Mouse (Mus musculus): ENCODE results near the gene Metrn. TPM values are rescaled to one million over a fixed set of nuclear protein-coding genes. Genes with fewer than 3 reads are reported as not detected.

The Metrn gene
- polyA plus RNA-seq, 1 experiment from 2014 or later, result 12.1 TPM

Small RNAs within 50 kb of the gene (microRNA-seq; reads per million reads assigned to microRNA genes)
- gene Gm25083 (not detected), gene Mir3082 (not detected), gene Mir6966 (0.74 reads per million)

Other genes starting within 250 kb of the Metrn start
- gene Sox8, start 226.4 kb downstream of the Metrn start, polyA plus RNA-seq (2015; fragmentation: Nextera tagmentation; extraction: Ambion mirVana), result 0.14 and 0.34 TPM in 2 replicates
- 11.4 and 13.4 TPM in 2 replicates for gene Lmf1, start 218.1 kb downstream of the Metrn start, polyA plus RNA-seq (2015; fragmentation: Nextera tagmentation; extraction: Ambion mirVana)
- not detected in 2 replicates for gene Gng13, start 80.0 kb downstream of the Metrn start, polyA plus RNA-seq (2015; fragmentation: Nextera tagmentation; extraction: Ambion mirVana)
- 16.3 and 18.0 TPM in 2 replicates for gene Chtf18, start 69.7 kb downstream of the Metrn start, polyA plus RNA-seq (2015; fragmentation: Nextera tagmentation; extraction: Ambion mirVana)
- gene Rpusd1, start 69.5 kb downstream of the Metrn start, polyA plus RNA-seq (2015; fragmentation: Nextera tagmentation; extraction: Ambion mirVana), result 5.2 TPM in 2 replicates
- not detected in 2 replicates for gene Mslnl, start 61.1 kb downstream of the Metrn start, polyA plus RNA-seq (2015; fragmentation: Nextera tagmentation; extraction: Ambion mirVana)
- 2.8 and 3.4 TPM in 2 replicates for gene Msln, start 42.8 kb downstream of the Metrn start, polyA plus RNA-seq (2015; fragmentation: Nextera tagmentation; extraction: Ambion mirVana)
- 12.1 and 13.8 TPM in 2 replicates for gene Narfl, start 23.4 kb downstream of the Metrn start, polyA plus RNA-seq (2015; fragmentation: Nextera tagmentation; extraction: Ambion mirVana)
- 6.9 and 7.0 TPM in 2 replicates for gene Haghl, start 11.5 kb downstream of the Metrn start, polyA plus RNA-seq (2015; fragmentation: Nextera tagmentation; extraction: Ambion mirVana)
- gene Ccdc78, start 10.6 kb downstream of the Metrn start, polyA plus RNA-seq (2015; fragmentation: Nextera tagmentation; extraction: Ambion mirVana), result 0.04 and 0.07 TPM in 2 replicates
- 54.1 and 57.1 TPM in 2 replicates for gene Fam173a, start 4.2 kb downstream of the Metrn start, polyA plus RNA-seq (2015; fragmentation: Nextera tagmentation; extraction: Ambion mirVana)
- not detected in 2 replicates for gene AC134908.4, start 1.5 kb downstream of the Metrn start, polyA plus RNA-seq (2015; fragmentation: Nextera tagmentation; extraction: Ambion mirVana)
- 0.09 and 0.17 TPM in 2 replicates for gene Fbxl16, start 11.9 kb upstream of the Metrn start, polyA plus RNA-seq (2015; fragmentation: Nextera tagmentation; extraction: Ambion mirVana)
- 10.8 and 11.6 TPM in 2 replicates for gene Wdr24, start 26.5 kb upstream of the Metrn start, polyA plus RNA-seq (2015; fragmentation: Nextera tagmentation; extraction: Ambion mirVana)
- gene Jmjd8, start 31.7 kb upstream of the Metrn start, polyA plus RNA-seq (2015; fragmentation: Nextera tagmentation; extraction: Ambion mirVana), result 20.7 and 23.5 TPM in 2 replicates
- gene Stub1, start 36.3 kb upstream of the Metrn start, polyA plus RNA-seq (2015; fragmentation: Nextera tagmentation; extraction: Ambion mirVana), result 106 and 112 TPM in 2 replicates
- 0.30 and 0.45 TPM in 2 replicates for gene Rhbdl1, start 40.2 kb upstream of the Metrn start, polyA plus RNA-seq (2015; fragmentation: Nextera tagmentation; extraction: Ambion mirVana)
- gene Gm20683, start 44.6 kb upstream of the Metrn start, polyA plus RNA-seq (2015; fragmentation: Nextera tagmentation; extraction: Ambion mirVana), result 0.64 and 0.65 TPM in 2 replicates
- 11.4 and 12.3 TPM in 2 replicates for gene Rhot2, start 47.7 kb upstream of the Metrn start, polyA plus RNA-seq (2015; fragmentation: Nextera tagmentation; extraction: Ambion mirVana)
- 7.2 and 7.8 TPM in 2 replicates for gene Wdr90, start 64.4 kb upstream of the Metrn start, polyA plus RNA-seq (2015; fragmentation: Nextera tagmentation; extraction: Ambion mirVana)
- gene Mcrip2, start 71.6 kb upstream of the Metrn start, polyA plus RNA-seq (2015; fragmentation: Nextera tagmentation; extraction: Ambion mirVana), result 32.8 and 37.0 TPM in 2 replicates
- gene Mettl26, start 77.9 kb upstream of the Metrn start, polyA plus RNA-seq (2015; fragmentation: Nextera tagmentation; extraction: Ambion mirVana), result 47.8 and 50.5 TPM in 2 replicates
- 0.30 and 0.42 TPM in 2 replicates for gene Wfikkn1, start 83.7 kb upstream of the Metrn start, polyA plus RNA-seq (2015; fragmentation: Nextera tagmentation; extraction: Ambion mirVana)
- 6.2 and 7.0 TPM in 2 replicates for gene Rab40c, start 122.6 kb upstream of the Metrn start, polyA plus RNA-seq (2015; fragmentation: Nextera tagmentation; extraction: Ambion mirVana)
- 147 and 154 TPM in 2 replicates for gene Pigq, start 147.8 kb upstream of the Metrn start, polyA plus RNA-seq (2015; fragmentation: Nextera tagmentation; extraction: Ambion mirVana)
- 6.8 and 7.8 TPM in 2 replicates for gene Nhlrc4, start 147.8 kb upstream of the Metrn start, polyA plus RNA-seq (2015; fragmentation: Nextera tagmentation; extraction: Ambion mirVana)
- 0.13 and 0.16 TPM in 2 replicates for gene A930017K11Rik, start 155.4 kb upstream of the Metrn start, polyA plus RNA-seq (2015; fragmentation: Nextera tagmentation; extraction: Ambion mirVana)
- 8.0 and 9.9 TPM in 2 replicates for gene Capn15, start 188.7 kb upstream of the Metrn start, polyA plus RNA-seq (2015; fragmentation: Nextera tagmentation; extraction: Ambion mirVana)

Measured in liver, embryonic 16.5 days (tissue).